Mouse (Mus musculus): ENCODE results near the gene Flt3l.

- TF ChIP-seq CTCF (IDR thresholded peaks at IDR 0.05; ENCODE audit: extremely low read depth, insufficient read length, insufficient replicate concordance, low read depth, low read length) (peak; percentile 14; the same call in 1 of the 2 replicates), POLR2A (IDR thresholded peaks at IDR 0.05; ENCODE audit: low read depth, low read length) (no peak)
Observed at GRCm38 (mm10) chr7:45098541-45099240, 37.5 kb downstream of the Flt3l start.
